Mouse (Mus musculus): ENCODE data around the gene Lbr.

Lbr gene

DNA sequence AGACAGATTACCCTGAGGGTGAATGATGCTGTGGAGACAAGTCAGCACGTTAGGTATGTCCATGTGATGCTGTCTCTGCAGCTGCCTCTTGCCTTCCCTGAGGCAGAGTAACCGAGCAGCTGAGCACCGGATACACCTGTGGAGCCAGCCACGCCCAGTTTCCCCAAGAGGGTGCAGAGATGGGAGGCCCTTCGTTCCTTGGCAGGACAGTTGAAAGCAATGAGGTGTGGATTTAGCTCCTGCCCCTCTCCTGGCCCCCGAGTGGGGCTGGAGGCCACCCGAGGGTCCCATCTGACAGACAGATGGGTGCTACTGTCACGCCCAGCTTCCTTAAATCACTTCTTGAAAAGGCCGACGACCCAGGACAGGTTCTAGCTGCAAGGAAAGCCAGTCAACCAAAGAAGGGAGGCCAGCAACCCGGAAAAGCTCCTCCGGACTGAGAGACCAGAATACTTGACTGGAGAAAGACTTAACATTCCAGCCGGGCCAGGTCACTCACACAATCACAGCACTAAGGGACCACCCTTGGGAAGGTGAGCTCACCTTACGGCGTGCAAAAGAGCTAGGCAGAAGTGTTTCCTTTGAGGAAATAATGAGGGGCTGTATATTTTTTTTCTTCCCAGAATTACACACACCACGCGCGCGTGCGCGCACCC is 10.4 kb upstream of the Lbr start:
- no peak for DNase-seq (ENCODE audit: extremely low spot score, low read depth, low spot score)

- no peak for DNase-seq (ENCODE audit: extremely low spot score, low read depth, low spot score)
These were observed 9.6 kb upstream of the Lbr start for GRCm38 (mm10) chr1:181852466-181852865.

DNA sequence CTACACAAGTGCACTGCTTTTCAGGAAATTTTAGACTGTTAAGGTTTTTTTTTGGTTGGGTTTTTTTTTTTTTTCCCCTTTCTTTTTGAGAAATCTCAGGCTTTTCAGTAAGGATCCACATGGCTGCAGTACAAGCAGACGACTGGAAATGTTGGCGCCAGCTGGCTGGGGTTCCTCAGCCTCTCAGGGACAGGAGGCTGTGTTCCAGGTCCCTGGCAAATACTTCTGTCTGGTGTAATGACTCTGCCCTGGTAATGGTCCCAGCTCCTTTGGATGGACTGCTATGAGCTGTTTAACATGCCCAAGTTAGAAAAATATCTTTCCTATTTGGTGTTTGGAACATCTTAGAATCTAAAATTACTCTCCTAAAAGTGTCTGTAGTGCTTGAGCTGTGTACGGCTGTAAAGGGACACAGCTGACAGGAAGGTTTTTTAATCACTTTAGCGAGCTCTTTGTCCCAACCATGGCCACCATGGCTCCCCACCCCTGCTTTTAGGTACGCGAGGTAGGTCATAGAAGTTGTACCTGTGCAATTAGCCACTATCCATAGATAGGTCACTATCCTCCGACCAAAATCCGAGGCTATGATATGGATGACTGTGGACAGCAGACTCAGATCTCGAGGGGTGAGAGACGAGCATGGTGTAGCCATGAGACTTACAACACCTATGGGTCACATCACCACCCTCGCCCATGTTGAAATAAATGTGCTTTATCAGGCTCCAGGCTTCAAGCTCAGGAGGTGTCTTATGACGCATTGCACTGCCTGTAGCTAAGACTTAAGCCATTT is 8.9 kb upstream of the Lbr start:
- no peak for DNase-seq (ENCODE audit: extremely low spot score, low read depth, low spot score)

GRCm38 (mm10) chr1:181850441-181850840 is 7.6 kb upstream of the Lbr start:
- no peak for DNase-seq (ENCODE audit: extremely low spot score, low read depth, low spot score)

DNA sequence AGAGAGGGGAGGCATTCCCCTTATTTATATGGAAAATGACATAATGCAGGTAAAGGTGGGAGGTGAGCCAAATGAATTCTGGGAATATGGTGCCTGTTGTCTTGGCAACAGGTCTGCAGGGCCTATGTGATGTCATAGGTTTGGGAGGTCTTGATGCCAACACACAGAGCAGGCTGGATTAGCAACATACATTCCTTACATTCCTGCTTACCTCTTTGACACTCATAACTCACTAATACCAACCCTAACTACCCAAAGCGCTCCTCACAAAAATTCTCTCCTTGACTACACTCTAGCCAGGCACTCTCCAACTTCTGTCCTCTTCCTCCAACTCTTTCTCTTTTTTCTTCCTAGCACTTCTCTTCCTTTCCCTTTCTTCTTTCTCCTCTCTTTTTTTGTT is 5.4 kb upstream of the Lbr start:
- DNase-seq (ENCODE audit: extremely low spot score, low read depth, low spot score), result no peak

- DNase-seq (ENCODE audit: extremely low spot score, low read depth, low spot score), result no peak
These were observed 4.5 kb upstream of the Lbr start for GRCm38 (mm10) chr1:181847396-181847795.

GRCm38 (mm10) chr1:181845767-181846166 is 2.9 kb upstream of the Lbr start:
- no peak for DNase-seq (ENCODE audit: extremely low spot score, low read depth, low spot score)

GRCm38 (mm10) chr1:181844874-181845547 is 2.2 kb upstream of the Lbr start:
- DNase-seq (ENCODE audit: extremely low spot score, low read depth, low spot score), result no peak

DNA sequence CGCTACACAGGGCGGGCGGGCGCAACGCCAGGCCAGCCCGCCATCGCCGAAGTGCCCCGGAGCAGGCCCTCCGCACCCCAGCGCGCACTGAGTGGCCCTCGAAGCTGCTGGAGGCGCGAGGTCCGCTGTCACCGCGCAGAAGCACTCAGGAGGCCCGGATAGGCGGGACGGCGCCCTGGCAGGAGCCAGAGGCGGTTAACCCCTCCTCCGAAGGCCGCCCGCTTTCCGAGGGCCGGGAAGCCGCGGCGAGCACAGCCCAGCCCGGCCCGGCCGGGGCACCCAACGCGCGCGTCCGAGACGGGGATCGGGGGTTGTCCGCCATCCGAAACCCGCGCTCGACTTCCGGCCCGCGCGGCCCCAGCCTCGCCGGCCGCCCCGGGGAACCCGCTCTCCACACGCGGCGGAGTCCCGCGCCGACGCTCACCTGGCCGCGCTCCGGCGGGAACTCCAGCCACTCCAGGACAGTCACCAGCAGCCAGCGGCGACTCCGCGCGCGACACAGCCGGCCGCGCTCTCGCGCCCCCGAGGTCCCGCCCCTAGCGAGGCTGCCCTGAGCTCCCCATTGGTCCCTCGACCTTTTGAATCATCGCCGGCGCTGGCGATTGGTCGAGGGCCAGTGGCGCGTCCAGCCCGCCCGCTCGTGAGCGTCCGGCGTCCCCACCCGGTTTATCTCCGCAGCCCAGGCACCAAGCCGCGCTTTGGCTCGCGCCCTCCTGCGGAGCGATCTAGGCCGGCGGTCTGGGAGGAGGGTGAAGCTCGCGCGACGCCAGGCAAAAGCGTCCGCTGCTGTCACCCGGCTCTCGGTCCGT is 778 bp downstream of the Lbr start:
- peak; percentile 77 for DNase-seq (ENCODE audit: extremely low spot score, low read depth, low spot score)

DNA sequence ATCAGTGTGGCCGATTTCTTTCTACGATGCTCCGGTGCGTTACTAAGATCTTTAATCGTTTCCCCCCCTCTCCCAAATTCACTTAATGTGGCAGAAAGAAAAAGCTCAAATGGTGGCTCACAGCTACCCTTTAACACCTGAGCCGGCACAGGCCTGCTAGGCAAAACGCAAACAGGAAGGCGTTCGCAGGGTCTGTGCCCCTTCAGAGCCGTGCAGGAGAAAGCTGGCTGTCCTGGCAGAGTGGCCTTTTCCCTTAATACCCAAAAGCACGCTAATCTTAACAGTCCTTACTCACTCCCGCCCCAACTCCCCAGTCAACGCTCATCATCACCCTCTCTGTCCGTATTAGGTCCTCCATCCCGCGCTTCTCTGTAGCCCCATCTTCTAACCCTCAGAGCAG is 1.4 kb downstream of the Lbr start:
- DNase-seq (ENCODE audit: extremely low spot score, low read depth, low spot score), result no peak

GRCm38 (mm10) chr1:181839746-181840366 is 3.0 kb downstream of the Lbr start:
- no peak for DNase-seq (ENCODE audit: extremely low spot score, low read depth, low spot score)

GRCm38 (mm10) chr1:181838111-181838510 is 4.7 kb downstream of the Lbr start:
- no peak for DNase-seq (ENCODE audit: extremely low spot score, low read depth, low spot score)

- DNase-seq (ENCODE audit: extremely low spot score, low read depth, low spot score), result no peak
These were observed 9.7 kb downstream of the Lbr start for GRCm38 (mm10) chr1:181833143-181833542.

GRCm38 (mm10) chr1:181832720-181833119 is 10.1 kb downstream of the Lbr start:
- DNase-seq (ENCODE audit: extremely low spot score, low read depth, low spot score), result no peak

DNA sequence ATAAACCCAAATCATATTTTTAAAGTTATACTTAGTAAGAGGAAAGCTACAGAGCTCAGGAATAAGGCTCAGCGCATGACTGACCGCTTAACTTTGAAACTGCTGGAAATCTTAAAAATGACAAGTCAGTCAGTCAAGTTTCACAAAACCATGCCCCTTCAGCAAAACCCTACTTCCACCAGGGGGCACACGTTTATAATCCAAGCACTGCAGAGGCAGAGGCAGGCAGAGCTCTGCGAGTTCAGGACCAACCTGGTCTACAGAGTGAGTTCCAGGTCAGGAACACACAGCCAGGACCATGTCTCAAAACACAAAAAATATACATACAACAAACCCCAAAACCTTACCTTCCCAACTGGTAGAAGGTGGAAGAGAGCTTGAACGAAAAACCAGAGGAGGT is 14.5 kb downstream of the Lbr start:
- DNase-seq (ENCODE audit: extremely low spot score, low read depth, low spot score), result no peak

GRCm38 (mm10) chr1:181826716-181827115 is 16.1 kb downstream of the Lbr start:
- DNase-seq (ENCODE audit: extremely low spot score, low read depth, low spot score), result no peak

DNA sequence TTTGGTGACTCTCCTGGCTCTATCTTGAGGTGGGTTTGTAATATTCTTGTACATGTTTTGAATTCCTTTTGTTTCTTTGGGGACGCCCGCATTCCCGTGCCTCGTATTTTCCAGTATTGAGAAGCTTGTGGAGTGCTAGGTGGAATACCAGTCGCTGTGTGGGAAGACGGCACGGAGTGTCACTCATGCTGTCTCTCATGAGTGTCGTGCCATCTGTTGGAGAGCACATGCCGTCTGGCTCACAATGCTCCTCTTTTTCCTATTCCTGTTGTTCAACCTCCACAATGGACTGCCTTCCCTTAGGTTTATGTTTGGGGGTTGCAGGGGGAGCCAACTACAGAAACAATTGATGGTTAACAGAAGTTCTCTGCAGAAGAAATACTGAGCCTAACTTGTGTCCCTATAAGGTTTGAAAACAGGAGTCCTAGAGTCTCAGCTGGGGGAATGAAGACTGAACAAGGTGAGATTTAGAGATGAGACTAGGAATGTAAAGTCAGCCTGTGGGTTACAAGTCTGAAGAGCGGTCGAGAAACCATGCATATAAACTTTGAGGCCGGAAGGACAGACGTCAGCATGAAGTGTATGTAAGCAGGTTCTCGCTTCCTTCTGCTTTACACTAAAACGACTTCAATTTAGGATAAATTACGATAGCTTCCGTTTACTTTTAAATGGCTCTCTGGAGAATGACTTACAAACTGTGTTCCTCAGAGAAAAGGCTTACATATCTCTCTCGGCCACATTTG is 31.2 kb downstream of the Lbr start:
- no peak for DNase-seq (ENCODE audit: extremely low spot score, low read depth, low spot score)

GRCm38 (mm10) chr1:181800667-181801066 is 42.2 kb downstream of the Lbr start:
- DNase-seq (ENCODE audit: extremely low spot score, low read depth, low spot score), result no peak

DNA sequence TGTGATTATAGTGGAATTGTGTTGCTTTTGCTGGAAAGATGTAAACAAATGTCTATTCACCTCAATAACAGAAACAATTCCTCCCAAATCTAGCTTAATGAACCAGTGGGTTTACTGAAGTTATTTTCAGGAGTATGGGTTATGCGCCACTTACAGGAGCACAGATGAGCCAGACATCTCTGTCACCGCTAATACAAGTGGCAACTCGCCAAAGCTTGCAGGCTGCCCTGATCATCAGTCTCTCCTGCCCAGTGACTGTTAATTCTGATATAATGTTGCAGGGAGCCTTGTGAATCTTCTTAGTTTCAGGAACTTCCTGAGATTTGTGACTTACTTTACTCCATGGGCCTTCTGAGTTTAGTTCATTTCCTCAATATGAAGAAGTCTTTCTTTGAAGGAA is 42.9 kb downstream of the Lbr start:
- DNase-seq (ENCODE audit: extremely low spot score, low read depth, low spot score), result no peak

DNA sequence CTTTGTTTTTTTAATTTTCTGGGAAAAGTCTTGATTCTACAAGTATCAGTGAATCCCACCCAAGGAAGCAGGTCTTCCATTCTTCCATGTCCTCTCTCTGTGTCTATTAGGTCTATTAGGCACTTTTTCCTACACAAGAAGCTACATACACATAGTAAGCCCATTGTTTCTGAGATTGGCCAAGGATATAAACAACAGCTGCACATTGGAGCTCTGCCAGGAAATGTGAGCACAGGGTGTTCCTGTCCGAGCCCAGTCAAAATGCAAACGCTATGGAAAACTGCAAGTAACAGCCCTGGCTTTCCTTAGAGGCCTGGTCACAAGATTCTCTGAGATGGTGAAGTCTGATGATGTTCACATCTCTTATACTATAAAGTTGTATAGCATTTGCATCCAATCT is 49.3 kb downstream of the Lbr start:
- DNase-seq (ENCODE audit: extremely low spot score, low read depth, low spot score), result no peak

Data from hindlimb bud, embryonic 11.5 days (tissue).